Mouse (Mus musculus) ES-E14 (cell line): ENCODE measurements around the gene Msi1.

Source experiments
- CHD2 ChIP-seq: IDR thresholded peaks from 2 replicates; pipeline ENCODE4 v1.6.1; 2014; ENCODE audit warnings: mild to moderate bottlenecking, low read depth, low read length, inconsistent platforms
- HCFC1 ChIP-seq: IDR thresholded peaks from 2 replicates; pipeline ENCODE4 v1.6.1; 2012; ENCODE audit warnings: low read length, inconsistent platforms, borderline replicate concordance; ENCODE audit not compliant: insufficient read depth
- MAFK ChIP-seq: IDR thresholded peaks from 2 replicates; pipeline ENCODE4 v1.6.1; 2014; ENCODE audit warnings: mild to moderate bottlenecking, low read depth, low read length, inconsistent platforms; ENCODE audit not compliant: insufficient read depth
- ZC3H11A ChIP-seq: IDR thresholded peaks from 2 replicates; pipeline ENCODE4 v1.6.1; 2012; ENCODE audit warnings: low read depth, mild to moderate bottlenecking, inconsistent platforms, low read length, borderline replicate concordance

- no peak for TF ChIP-seq HCFC1
- no peak for TF ChIP-seq MAFK
- TF ChIP-seq ZC3H11A = no peak
- TF ChIP-seq CHD2 = no peak
Observed at GRCm38 (mm10) chr5:115482390-115483265, 53.2 kb downstream of the Msi1 start.
